Mouse (Mus musculus): ENCODE measurements around the gene Tob1. TPM values are rescaled to one million over a fixed set of nuclear protein-coding genes. Genes with fewer than 3 reads are reported as not detected.

Gene Tob1
- polyA plus RNA-seq, 1 experiment from 2014 or later, result 33.1 TPM

DNA sequence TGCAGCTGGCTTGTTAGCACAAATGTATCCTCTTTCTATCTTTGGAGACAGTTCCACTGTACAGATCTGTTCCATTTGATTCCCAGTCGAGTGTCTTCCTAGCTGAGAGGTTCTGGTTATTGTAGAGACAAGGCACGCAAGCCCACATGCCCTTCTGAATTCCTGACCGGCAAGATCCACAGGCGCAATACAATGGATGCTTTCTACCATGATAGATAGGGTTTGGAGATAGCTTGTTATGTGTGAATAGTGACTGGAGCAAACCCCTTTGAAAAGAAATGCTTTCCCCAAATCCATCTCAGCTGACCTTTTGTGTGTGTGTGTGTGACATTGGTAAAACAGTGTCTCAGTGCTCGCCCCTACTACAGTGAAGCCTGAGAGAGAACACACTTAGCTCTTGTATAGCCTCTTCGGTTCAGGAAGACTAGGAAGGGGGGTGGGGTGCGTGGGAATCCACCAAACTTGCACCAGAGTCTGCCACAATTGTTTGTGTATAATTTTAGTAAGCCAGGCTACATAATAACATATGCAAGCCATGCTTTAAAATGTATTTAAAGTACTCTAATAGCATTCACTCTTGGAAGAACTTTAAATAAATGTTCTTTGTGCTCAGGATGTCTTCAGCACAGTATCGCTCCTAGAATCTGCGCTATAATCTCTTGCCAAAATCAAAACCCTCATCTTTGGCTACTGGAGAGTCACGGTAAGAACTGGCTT is 4.7 kb upstream of the Tob1 start:
- Histone ChIP-seq H3K27ac (ENCODE audit: low read depth, low read length) (no peak overlapping the region), H3K4me3 (ENCODE audit: low read depth, low read length) (no peak overlapping the region), H3K27me3 (ENCODE audit: control insufficient read depth, insufficient read depth, low read length) (no peaks in the 10 kb centered on the region), H3K36me3 (ENCODE audit: control insufficient read depth, insufficient read depth, low read length) (no peaks in the 10 kb centered on the region), H3K4me2 (no peak overlapping the region), H3K9me3 (ENCODE audit: control insufficient read depth, low read length) (no peaks in the 10 kb centered on the region), H3K4me1 (ENCODE audit: control insufficient read depth, insufficient read depth, low read length) (peaks cover 4% of the 10 kb centered on the region; the same call in 1 of the 2 replicates), H3K9ac (ENCODE audit: low read length) (no peak overlapping the region)
- WGBS, result 68% methylated on average over 10 of the region's 10 CpGs
- ATAC-seq (ENCODE audit: low FRiP score) (no peak), DNase-seq (ENCODE audit: low spot score, missing footprints) (no peak)

DNA sequence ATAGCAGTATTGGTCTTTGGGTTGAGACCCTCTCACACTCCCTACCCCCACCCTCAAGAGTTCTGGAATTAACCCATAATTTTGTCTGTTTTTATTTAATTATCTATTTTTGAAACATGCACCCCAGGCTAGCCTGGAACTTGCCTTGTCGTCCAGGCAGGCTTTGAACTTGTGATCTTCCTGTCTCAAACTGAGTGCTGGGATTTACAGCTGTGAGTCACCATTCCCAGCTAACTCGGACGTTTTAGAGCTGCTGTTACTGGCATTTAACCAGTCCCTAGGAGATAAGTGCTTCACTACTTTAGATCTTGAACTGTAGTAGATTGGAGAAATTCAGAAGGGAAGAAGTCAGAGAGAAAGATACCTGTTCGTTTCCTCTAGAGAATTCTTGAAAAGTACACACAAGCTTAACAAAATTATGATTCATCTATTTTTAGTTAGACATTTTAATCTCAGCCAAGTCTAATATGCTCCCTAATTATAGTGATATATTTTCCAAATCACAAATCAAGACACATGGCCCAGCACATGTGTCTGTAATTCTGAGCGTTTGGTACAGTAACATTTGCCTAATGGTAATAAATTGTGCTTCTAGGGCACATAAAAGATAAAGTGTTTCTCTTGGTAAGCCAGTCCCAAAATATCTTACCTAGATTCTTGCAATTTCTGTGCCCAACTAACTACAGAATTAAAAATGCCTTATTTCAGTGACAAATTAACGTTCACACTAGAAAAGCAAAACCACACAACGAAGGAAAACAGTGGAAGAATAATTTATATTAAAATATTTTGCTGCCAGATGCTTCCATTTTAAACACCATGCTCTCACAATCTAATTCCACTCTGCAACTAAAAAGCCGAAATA is 2.2 kb upstream of the Tob1 start:
- ATAC-seq (ENCODE audit: low FRiP score), result no peak
- H3K27ac ChIP-seq (ENCODE audit: low read depth, low read length), result no peak overlapping the region
- peak overlapping the region; percentile 97; the same call in 1 of the 2 replicates for H3K4me2 ChIP-seq
- H3K9me3 ChIP-seq (ENCODE audit: control insufficient read depth, low read length), result no peaks in the 10 kb centered on the region
- H3K27me3 ChIP-seq (ENCODE audit: control insufficient read depth, insufficient read depth, low read length), result no peaks in the 10 kb centered on the region
- no peak overlapping the region for H3K9ac ChIP-seq (ENCODE audit: low read length)
- peaks cover 8% of the 10 kb centered on the region; the same call in 1 of the 2 replicates for H3K4me1 ChIP-seq (ENCODE audit: control insufficient read depth, insufficient read depth, low read length)
- H3K4me3 ChIP-seq (ENCODE audit: low read depth, low read length), result no peak overlapping the region
- 60% methylated on average over 8 of the region's 8 CpGs for WGBS
- peaks cover 4% of the 10 kb centered on the region; the same call in 1 of the 2 replicates for H3K36me3 ChIP-seq (ENCODE audit: control insufficient read depth, insufficient read depth, low read length)
- no peak for DNase-seq (ENCODE audit: low spot score, missing footprints)

GRCm38 (mm10) chr11:94209695-94210131 is 1.5 kb upstream of the Tob1 start:
- Histone ChIP-seq H3K36me3 (ENCODE audit: control insufficient read depth, insufficient read depth, low read length) (peaks cover 6% of the 10 kb centered on the region; the same call in 1 of the 2 replicates), H3K4me2 (peak overlapping the region; percentile 97), H3K27ac (ENCODE audit: low read depth, low read length) (peak overlapping the region; percentile 80), H3K9ac (ENCODE audit: low read length) (peak overlapping the region; percentile 70), H3K4me1 (ENCODE audit: control insufficient read depth, insufficient read depth, low read length) (peaks cover 8% of the 10 kb centered on the region; the same call in 1 of the 2 replicates), H3K9me3 (ENCODE audit: control insufficient read depth, low read length) (no peaks in the 10 kb centered on the region), H3K4me3 (ENCODE audit: low read depth, low read length) (peak overlapping the region; percentile 42), H3K27me3 (ENCODE audit: control insufficient read depth, insufficient read depth, low read length) (no peaks in the 10 kb centered on the region)
- ATAC-seq (ENCODE audit: low FRiP score), result no peak
- WGBS, result 2% methylated on average over 14 of the region's 14 CpGs
- DNase-seq (ENCODE audit: low spot score, missing footprints), result peak; percentile 96

- Histone ChIP-seq H3K4me2 (peak overlapping the region; percentile 97), H3K4me3 (ENCODE audit: low read depth, low read length) (peak overlapping the region; percentile 42), H3K9ac (ENCODE audit: low read length) (peak overlapping the region; percentile 70), H3K27ac (ENCODE audit: low read depth, low read length) (peak overlapping the region; percentile 88), H3K36me3 (ENCODE audit: control insufficient read depth, insufficient read depth, low read length) (peaks cover 6% of the 10 kb centered on the region; the same call in 1 of the 2 replicates), H3K9me3 (ENCODE audit: control insufficient read depth, low read length) (no peaks in the 10 kb centered on the region), H3K27me3 (ENCODE audit: control insufficient read depth, insufficient read depth, low read length) (no peaks in the 10 kb centered on the region), H3K4me1 (ENCODE audit: control insufficient read depth, insufficient read depth, low read length) (peaks cover 9% of the 10 kb centered on the region)
- DNase-seq (ENCODE audit: low spot score, missing footprints), result peak; percentile 97
- under 1% methylated on average over 46 of the region's 56 CpGs for WGBS
- peak; percentile 75 for ATAC-seq (ENCODE audit: low FRiP score)
Measured at GRCm38 (mm10) chr11:94210191-94211086, 815 bp upstream of the Tob1 start.

DNA sequence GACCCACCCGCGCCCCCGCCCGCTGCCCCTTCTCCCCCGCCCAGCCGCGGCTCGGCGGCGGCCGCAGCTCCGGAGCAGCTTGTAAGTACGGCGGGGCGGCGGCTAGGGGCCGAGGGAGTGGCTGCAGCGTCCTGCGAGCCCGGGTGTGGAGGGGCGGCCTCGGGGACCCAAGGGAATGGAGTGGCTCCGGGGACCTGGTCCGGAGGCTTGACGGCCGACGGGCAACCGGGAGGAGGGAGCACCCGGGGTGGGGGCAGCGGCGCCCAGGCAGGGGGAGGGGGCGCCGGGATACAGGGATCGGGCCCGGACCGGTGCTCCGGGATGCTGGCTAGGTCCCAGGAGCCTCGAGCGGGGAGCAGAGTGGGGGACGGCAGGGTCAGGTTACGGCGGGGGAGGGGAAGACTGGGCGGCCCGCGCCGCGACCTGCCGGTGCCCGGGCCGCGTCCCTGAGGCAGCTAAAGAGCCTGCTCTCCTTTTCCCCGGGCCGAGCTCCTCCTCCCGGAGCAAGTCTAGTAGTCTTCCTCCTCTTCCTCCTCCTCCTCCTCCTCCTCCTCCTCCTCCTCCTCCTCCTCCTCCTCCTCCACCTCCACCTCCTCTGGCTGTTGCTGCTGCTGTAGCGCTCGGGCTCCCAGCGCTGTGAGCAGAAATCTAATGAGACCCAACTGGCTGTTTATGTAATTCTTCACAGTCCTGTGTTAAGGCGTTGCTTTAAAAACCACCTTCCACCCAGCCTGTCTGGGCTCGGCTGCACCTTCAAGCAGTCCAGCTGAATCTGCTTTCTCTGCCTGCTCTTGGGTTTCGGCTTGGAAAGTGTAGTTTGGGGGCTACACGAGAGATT is 616 bp downstream of the Tob1 start:
- Histone ChIP-seq H3K27ac (ENCODE audit: low read depth, low read length) (peak overlapping the region; percentile 98), H3K4me3 (ENCODE audit: low read depth, low read length) (peak overlapping the region; percentile 96), H3K27me3 (ENCODE audit: control insufficient read depth, insufficient read depth, low read length) (no peaks in the 10 kb centered on the region), H3K4me2 (peak overlapping the region; percentile 75), H3K9me3 (ENCODE audit: control insufficient read depth, low read length) (no peaks in the 10 kb centered on the region), H3K4me1 (ENCODE audit: control insufficient read depth, insufficient read depth, low read length) (peaks cover 17% of the 10 kb centered on the region), H3K9ac (ENCODE audit: low read length) (peak overlapping the region; percentile 95), H3K36me3 (ENCODE audit: control insufficient read depth, insufficient read depth, low read length) (peaks cover 6% of the 10 kb centered on the region; the same call in 1 of the 2 replicates)
- under 1% methylated on average over 47 of the region's 61 CpGs for WGBS
- DNase-seq (ENCODE audit: low spot score, missing footprints) (peak; percentile 97), ATAC-seq (ENCODE audit: low FRiP score) (peak; percentile 28)

- DNase-seq (ENCODE audit: low spot score, missing footprints) (no peak), ATAC-seq (ENCODE audit: low FRiP score) (no peak)
- WGBS, result under 1% methylated on average over 7 of the region's 7 CpGs
- peak overlapping the region; percentile 76 for H3K27ac ChIP-seq (ENCODE audit: low read depth, low read length)
- H3K9ac ChIP-seq (ENCODE audit: low read length), result peak overlapping the region; percentile 95
- peaks cover 6% of the 10 kb centered on the region; the same call in 1 of the 2 replicates for H3K36me3 ChIP-seq (ENCODE audit: control insufficient read depth, insufficient read depth, low read length)
- no peaks in the 10 kb centered on the region for H3K27me3 ChIP-seq (ENCODE audit: control insufficient read depth, insufficient read depth, low read length)
- H3K9me3 ChIP-seq (ENCODE audit: control insufficient read depth, low read length), result no peaks in the 10 kb centered on the region
- peak overlapping the region; percentile 96 for H3K4me3 ChIP-seq (ENCODE audit: low read depth, low read length)
- H3K4me1 ChIP-seq (ENCODE audit: control insufficient read depth, insufficient read depth, low read length), result peaks cover 17% of the 10 kb centered on the region
- peak overlapping the region; percentile 75 for H3K4me2 ChIP-seq
Measured at GRCm38 (mm10) chr11:94212489-94212836, 1.2 kb downstream of the Tob1 start.

DNA sequence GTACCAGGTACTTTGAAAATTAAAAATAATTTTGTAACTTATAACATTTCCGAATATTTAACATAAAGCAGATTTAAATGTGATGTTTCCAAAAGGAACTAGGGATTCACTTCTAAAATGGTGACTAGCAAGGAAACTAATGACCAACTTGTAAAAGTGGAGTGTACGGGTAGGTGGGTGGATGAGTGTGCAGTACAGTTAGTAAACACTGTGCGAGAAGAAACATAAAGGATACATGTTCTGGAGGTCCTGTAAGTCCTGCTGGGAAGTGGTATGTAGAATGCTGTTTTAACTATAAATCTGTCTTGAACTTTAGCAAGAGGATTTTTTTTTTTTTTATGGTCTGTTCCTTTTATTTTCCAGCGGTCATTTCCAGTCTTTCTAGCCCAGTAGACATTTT is 1.7 kb downstream of the Tob1 start:
- 80% methylated on average over 4 of the region's 4 CpGs for WGBS
- Histone ChIP-seq H3K4me1 (ENCODE audit: control insufficient read depth, insufficient read depth, low read length) (peaks cover 17% of the 10 kb centered on the region), H3K27me3 (ENCODE audit: control insufficient read depth, insufficient read depth, low read length) (no peaks in the 10 kb centered on the region), H3K9me3 (ENCODE audit: control insufficient read depth, low read length) (no peaks in the 10 kb centered on the region), H3K4me2 (peak overlapping the region; percentile 75), H3K27ac (ENCODE audit: low read depth, low read length) (no peak overlapping the region), H3K9ac (ENCODE audit: low read length) (peak overlapping the region; percentile 95; the same call in 1 of the 2 replicates), H3K4me3 (ENCODE audit: low read depth, low read length) (peak overlapping the region; percentile 96), H3K36me3 (ENCODE audit: control insufficient read depth, insufficient read depth, low read length) (peaks cover 6% of the 10 kb centered on the region; the same call in 1 of the 2 replicates)
- DNase-seq (ENCODE audit: low spot score, missing footprints) (no peak), ATAC-seq (ENCODE audit: low FRiP score) (no peak)

All from midbrain, embryonic 11.5 days (tissue).